Mouse (Mus musculus): ENCODE measurements around the gene Focad. TPM values are rescaled to one million over a fixed set of nuclear protein-coding genes. Genes with fewer than 3 reads are reported as not detected.

Gene Focad
- polyA plus RNA-seq, 1 experiment from 2014 or later: 9.9 TPM

DNA sequence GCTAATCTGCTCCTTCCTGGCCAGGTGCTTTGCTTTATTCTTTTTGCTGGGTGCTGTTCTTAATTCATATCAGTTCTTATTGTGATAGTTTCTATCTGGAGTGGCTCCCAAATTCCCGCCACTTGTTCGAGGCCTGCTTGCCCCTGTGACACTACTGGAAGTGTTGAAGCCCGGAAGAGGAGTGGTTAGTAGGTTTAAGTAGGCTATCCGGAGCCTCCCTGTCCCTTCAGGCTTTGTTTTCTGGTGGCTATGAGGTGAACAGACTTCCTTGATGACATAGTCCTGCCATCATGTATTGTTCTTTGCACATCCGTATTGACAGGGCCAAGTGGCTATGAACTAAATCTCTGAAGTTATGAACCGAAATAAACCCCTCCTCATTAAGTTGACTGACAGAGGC is 123.9 kb downstream of the Focad start:
- Histone ChIP-seq H3K9ac (ENCODE audit: low read depth, low read length) (no peak overlapping the region), H3K9me3 (replicated peaks; ENCODE audit: low read length) (no peaks in the 10 kb centered on the region), H3K36me3 (ENCODE audit: insufficient read depth, low read length) (no peaks in the 10 kb centered on the region), H3K4me3 (replicated peaks; ENCODE audit: low read depth, low read length) (no peak overlapping the region), H3K27me3 (ENCODE audit: insufficient read depth, low read length) (no peaks in the 10 kb centered on the region), H3K4me1 (replicated peaks; ENCODE audit: insufficient read depth, low read length) (no peaks in the 10 kb centered on the region), H3K27ac (no peak overlapping the region), H3K4me2 (ENCODE audit: low read length) (no peak overlapping the region)
- DNase-seq (ENCODE audit: low spot score) (no peak), ATAC-seq (replicated peaks; ENCODE audit: low FRiP score, low read depth) (no peak)
- 85% methylated on average over 6 of the region's 6 CpGs for WGBS
- TF ChIP-seq CTCF (IDR thresholded peaks at IDR 0.05; ENCODE audit: low read depth): no peak

DNA sequence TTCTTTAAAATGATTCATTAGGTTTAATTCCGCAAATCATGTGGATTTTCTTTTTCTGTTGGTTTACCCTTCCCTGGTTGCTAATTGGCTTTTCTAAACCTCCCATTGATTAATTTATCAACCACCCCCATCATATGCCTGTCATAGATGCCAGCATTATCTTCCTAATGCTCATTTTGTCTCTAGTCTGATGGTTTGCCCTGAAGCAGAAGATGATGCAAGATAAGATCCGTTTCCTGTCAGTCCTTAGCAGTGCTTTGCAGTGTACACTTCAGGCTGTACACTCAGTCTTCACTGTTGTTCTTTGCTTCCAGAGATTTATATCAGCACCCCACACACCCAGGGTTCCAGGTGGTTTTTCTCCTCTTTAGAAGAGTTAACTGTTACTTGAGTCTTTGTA is 124.4 kb downstream of the Focad start:
- Histone ChIP-seq H3K27me3 (ENCODE audit: insufficient read depth, low read length) (no peaks in the 10 kb centered on the region), H3K4me1 (replicated peaks; ENCODE audit: insufficient read depth, low read length) (no peaks in the 10 kb centered on the region), H3K36me3 (ENCODE audit: insufficient read depth, low read length) (no peaks in the 10 kb centered on the region), H3K9me3 (replicated peaks; ENCODE audit: low read length) (no peaks in the 10 kb centered on the region), H3K9ac (ENCODE audit: low read depth, low read length) (no peak overlapping the region), H3K27ac (no peak overlapping the region), H3K4me3 (replicated peaks; ENCODE audit: low read depth, low read length) (no peak overlapping the region), H3K4me2 (ENCODE audit: low read length) (no peak overlapping the region)
- DNase-seq (ENCODE audit: low spot score) (no peak), ATAC-seq (replicated peaks; ENCODE audit: low FRiP score, low read depth) (no peak)
- WGBS: 77% methylated on average over 2 of the region's 2 CpGs
- no peak for TF ChIP-seq CTCF (IDR thresholded peaks at IDR 0.05; ENCODE audit: low read depth)

GRCm38 (mm10) chr4:88231375-88231774 is 136.9 kb downstream of the Focad start:
- no peak for TF ChIP-seq CTCF (IDR thresholded peaks at IDR 0.05; ENCODE audit: low read depth)
- Histone ChIP-seq H3K36me3 (ENCODE audit: insufficient read depth, low read length) (no peaks in the 10 kb centered on the region), H3K27ac (no peak overlapping the region), H3K4me2 (ENCODE audit: low read length) (no peak overlapping the region), H3K9ac (ENCODE audit: low read depth, low read length) (no peak overlapping the region), H3K27me3 (ENCODE audit: insufficient read depth, low read length) (no peaks in the 10 kb centered on the region), H3K9me3 (replicated peaks; ENCODE audit: low read length) (no peaks in the 10 kb centered on the region), H3K4me1 (replicated peaks; ENCODE audit: insufficient read depth, low read length) (no peaks in the 10 kb centered on the region), H3K4me3 (replicated peaks; ENCODE audit: low read depth, low read length) (no peak overlapping the region)
- DNase-seq (ENCODE audit: low spot score): no peak
- no peak for ATAC-seq (replicated peaks; ENCODE audit: low FRiP score, low read depth)
- WGBS: 87% methylated on average over 3 of the region's 3 CpGs

DNA sequence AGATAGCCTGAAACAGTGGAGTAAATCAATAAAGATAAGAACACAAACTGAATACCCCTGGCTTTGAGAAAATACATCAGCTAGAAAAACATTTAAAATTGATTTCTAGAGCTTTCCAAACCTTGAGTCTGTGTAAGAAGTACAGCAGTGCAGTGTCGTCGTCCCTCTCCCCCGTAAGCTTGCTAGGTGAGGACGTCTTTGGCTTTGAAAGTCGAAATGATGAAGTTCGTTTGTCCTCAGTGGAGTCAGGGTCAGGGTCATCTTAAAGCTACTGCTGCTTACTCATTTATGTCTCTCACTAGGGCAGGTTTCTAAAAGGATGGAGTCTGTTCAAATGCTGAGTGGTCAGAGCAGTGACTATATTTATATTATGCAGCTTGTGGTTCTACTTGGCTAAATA is 141.5 kb downstream of the Focad start:
- whole genome bisulfite sequencing: 45% methylated on average over 6 of the region's 6 CpGs
- DNase-seq (ENCODE audit: low spot score): no peak
- no peak overlapping the region for H3K9ac ChIP-seq (ENCODE audit: low read depth, low read length)
- no peak for ATAC-seq (replicated peaks; ENCODE audit: low FRiP score, low read depth)
- H3K4me3 ChIP-seq (replicated peaks; ENCODE audit: low read depth, low read length): no peak overlapping the region
- no peaks in the 10 kb centered on the region for H3K36me3 ChIP-seq (ENCODE audit: insufficient read depth, low read length)
- no peak overlapping the region for H3K4me2 ChIP-seq (ENCODE audit: low read length)
- H3K4me1 ChIP-seq (replicated peaks; ENCODE audit: insufficient read depth, low read length): no peaks in the 10 kb centered on the region
- no peak for TF ChIP-seq CTCF (IDR thresholded peaks at IDR 0.05; ENCODE audit: low read depth)
- no peaks in the 10 kb centered on the region for H3K9me3 ChIP-seq (replicated peaks; ENCODE audit: low read length)
- no peaks in the 10 kb centered on the region for H3K27me3 ChIP-seq (ENCODE audit: insufficient read depth, low read length)
- no peak overlapping the region for H3K27ac ChIP-seq

DNA sequence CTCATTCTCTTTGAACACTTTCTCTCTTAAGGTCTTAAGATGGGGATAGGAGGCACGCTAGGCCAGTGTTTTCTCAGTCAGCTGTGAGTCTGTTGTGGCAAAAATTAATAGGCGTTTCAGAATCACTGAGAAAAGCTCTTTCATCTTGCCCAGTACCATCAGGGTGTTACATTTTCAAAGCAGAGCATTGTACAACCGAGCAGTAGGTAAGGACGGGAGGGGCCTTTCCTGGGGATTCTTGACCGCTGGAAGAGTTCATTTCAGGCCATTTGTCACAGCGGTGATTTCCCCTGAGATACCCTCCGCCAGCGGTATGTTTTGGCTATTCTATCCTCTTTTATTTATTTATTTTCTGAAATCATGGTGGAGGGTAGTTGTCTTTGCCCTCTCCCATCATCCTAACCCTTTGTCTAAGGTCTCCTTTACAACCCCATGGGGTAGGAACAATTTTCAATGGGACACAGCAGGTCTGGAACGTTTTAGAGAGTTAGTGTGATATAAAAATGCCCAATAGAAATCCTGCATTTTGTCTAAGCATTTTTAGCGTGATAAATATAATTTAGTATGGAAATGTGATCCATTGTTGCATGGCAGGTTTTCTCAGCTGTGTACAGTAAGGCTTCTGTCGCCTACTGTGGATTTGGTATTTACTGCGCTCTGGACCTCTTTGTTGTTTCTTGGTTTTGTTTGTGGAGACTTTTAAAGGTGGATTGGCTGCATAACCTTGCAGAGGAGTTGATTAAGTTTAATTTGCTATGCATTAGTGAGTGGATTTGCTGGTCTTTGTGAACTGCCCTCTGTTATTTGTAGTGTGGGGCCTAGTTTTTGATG is 142.7 kb downstream of the Focad start:
- DNase-seq (ENCODE audit: low spot score) (no peak), ATAC-seq (replicated peaks; ENCODE audit: low FRiP score, low read depth) (no peak)
- Histone ChIP-seq H3K9ac (ENCODE audit: low read depth, low read length) (no peak overlapping the region), H3K9me3 (replicated peaks; ENCODE audit: low read length) (no peaks in the 10 kb centered on the region), H3K4me1 (replicated peaks; ENCODE audit: insufficient read depth, low read length) (no peaks in the 10 kb centered on the region), H3K4me3 (replicated peaks; ENCODE audit: low read depth, low read length) (no peak overlapping the region), H3K27me3 (ENCODE audit: insufficient read depth, low read length) (no peaks in the 10 kb centered on the region), H3K27ac (no peak overlapping the region), H3K36me3 (ENCODE audit: insufficient read depth, low read length) (no peaks in the 10 kb centered on the region), H3K4me2 (ENCODE audit: low read length) (no peak overlapping the region)
- WGBS: 50% methylated on average over 12 of the region's 12 CpGs
- no peak for TF ChIP-seq CTCF (IDR thresholded peaks at IDR 0.05; ENCODE audit: low read depth)

- Histone ChIP-seq H3K9me3 (replicated peaks; ENCODE audit: low read length) (no peaks in the 10 kb centered on the region), H3K4me3 (replicated peaks; ENCODE audit: low read depth, low read length) (no peak overlapping the region), H3K36me3 (ENCODE audit: insufficient read depth, low read length) (no peaks in the 10 kb centered on the region), H3K27me3 (ENCODE audit: insufficient read depth, low read length) (no peaks in the 10 kb centered on the region), H3K4me2 (ENCODE audit: low read length) (no peak overlapping the region), H3K27ac (no peak overlapping the region), H3K9ac (ENCODE audit: low read depth, low read length) (no peak overlapping the region), H3K4me1 (replicated peaks; ENCODE audit: insufficient read depth, low read length) (no peaks in the 10 kb centered on the region)
- no peak for TF ChIP-seq CTCF (IDR thresholded peaks at IDR 0.05; ENCODE audit: low read depth)
- no peak for DNase-seq (ENCODE audit: low spot score)
- ATAC-seq (replicated peaks; ENCODE audit: low FRiP score, low read depth): no peak
- 52% methylated on average over 7 of the region's 7 CpGs for WGBS
Measured at GRCm38 (mm10) chr4:88238351-88238750, 143.9 kb downstream of the Focad start.

DNA sequence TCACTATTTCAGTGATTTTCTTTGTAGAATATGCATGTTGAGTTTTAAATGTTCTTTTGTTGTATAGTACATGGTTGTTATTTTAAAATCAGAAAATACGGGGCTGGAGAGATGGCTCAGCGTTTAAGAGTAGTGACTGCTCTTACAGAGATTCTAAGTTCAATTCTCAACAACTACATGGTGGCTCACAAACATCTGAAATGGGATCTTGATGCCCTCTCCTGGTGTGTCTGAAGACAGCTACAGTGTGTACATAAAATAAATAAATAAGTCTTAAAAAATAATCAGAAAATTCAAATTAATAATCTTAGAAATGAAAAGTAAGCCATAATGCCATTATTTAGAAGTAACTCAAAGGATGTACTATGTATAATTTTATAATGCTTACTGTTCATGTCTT is 149.4 kb downstream of the Focad start:
- H3K4me2 ChIP-seq (ENCODE audit: low read length): no peak overlapping the region
- H3K4me3 ChIP-seq (replicated peaks; ENCODE audit: low read depth, low read length): no peak overlapping the region
- H3K27me3 ChIP-seq (ENCODE audit: insufficient read depth, low read length): no peaks in the 10 kb centered on the region
- DNase-seq (ENCODE audit: low spot score) (no peak), ATAC-seq (replicated peaks; ENCODE audit: low FRiP score, low read depth) (no peak)
- no peaks in the 10 kb centered on the region for H3K36me3 ChIP-seq (ENCODE audit: insufficient read depth, low read length)
- 99% methylated on average over 2 of the region's 2 CpGs for WGBS
- no peaks in the 10 kb centered on the region for H3K4me1 ChIP-seq (replicated peaks; ENCODE audit: insufficient read depth, low read length)
- H3K27ac ChIP-seq: no peak overlapping the region
- no peaks in the 10 kb centered on the region for H3K9me3 ChIP-seq (replicated peaks; ENCODE audit: low read length)
- peak; percentile 33 for TF ChIP-seq CTCF (IDR thresholded peaks at IDR 0.05; ENCODE audit: low read depth)
- no peak overlapping the region for H3K9ac ChIP-seq (ENCODE audit: low read depth, low read length)

Data from kidney, postnatal 0 days (tissue).